Mouse (Mus musculus): Measurements from ENCODE around the gene Cbx1. TPM values are rescaled to one million over a fixed set of nuclear protein-coding genes. Genes with fewer than 3 reads are reported as not detected.

Gene Cbx1
- polyA plus RNA-seq, 1 experiment = 33.7 TPM

DNA sequence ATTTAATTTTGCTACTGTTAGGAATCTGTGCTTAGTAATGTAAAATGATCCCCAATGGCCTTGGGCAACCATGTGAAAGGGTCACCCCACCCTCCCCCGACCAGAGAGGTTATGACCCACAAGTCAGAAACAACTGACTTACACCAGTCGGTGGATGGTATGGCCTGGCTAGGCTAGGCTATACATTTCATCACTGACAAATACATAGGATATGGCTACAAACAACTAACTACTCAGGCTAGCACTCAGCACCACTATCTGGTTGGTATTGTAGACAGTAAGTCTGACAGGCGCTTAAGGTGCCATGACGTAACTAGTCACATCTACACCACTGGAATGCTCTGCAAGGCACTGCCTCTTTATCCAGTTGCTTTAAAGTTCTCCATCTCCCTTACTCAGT, 24.5 kb downstream of the Cbx1 start:
- H3K36me3 ChIP-seq (replicated peaks; ENCODE audit: low read length) = peaks cover 96% of the 10 kb centered on the region
- no peak overlapping the region for H3K4me3 ChIP-seq (replicated peaks)
- no peaks in the 10 kb centered on the region for H3K9me3 ChIP-seq
- no peaks in the 10 kb centered on the region for H3K27me3 ChIP-seq (replicated peaks)
- TF ChIP-seq GATA1 (IDR thresholded peaks at IDR 0.05; ENCODE audit: borderline replicate concordance, low read length) (no peak), FLI1 (IDR thresholded peaks at IDR 0.05; ENCODE audit: low read length) (no peak)
- peaks cover 14% of the 10 kb centered on the region for H3K4me1 ChIP-seq

DNA sequence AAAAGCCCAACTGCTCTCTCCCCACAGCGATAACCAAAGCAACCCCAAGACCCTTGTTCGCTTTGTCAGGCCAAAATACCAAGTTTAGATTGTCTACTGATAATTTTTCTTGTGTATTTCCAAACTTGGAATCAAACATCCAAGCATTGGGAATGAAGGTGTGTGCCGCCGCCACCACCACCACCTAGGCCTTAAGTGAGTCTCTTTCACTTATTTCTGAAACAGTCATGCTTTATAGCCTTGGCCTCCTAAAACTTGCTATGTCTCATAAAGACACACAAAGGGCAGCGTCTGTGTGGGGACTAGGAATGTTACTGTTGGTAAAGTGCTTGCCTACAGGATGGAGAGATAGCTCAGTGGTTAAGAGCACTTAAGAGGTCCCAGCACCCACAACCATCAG, 25.0 kb downstream of the Cbx1 start:
- no peaks in the 10 kb centered on the region for H3K9me3 ChIP-seq
- no peak for TF ChIP-seq FLI1 (IDR thresholded peaks at IDR 0.05; ENCODE audit: low read length)
- no peak for TF ChIP-seq GATA1 (IDR thresholded peaks at IDR 0.05; ENCODE audit: borderline replicate concordance, low read length)
- H3K36me3 ChIP-seq (replicated peaks; ENCODE audit: low read length) = peaks cover 96% of the 10 kb centered on the region

DNA sequence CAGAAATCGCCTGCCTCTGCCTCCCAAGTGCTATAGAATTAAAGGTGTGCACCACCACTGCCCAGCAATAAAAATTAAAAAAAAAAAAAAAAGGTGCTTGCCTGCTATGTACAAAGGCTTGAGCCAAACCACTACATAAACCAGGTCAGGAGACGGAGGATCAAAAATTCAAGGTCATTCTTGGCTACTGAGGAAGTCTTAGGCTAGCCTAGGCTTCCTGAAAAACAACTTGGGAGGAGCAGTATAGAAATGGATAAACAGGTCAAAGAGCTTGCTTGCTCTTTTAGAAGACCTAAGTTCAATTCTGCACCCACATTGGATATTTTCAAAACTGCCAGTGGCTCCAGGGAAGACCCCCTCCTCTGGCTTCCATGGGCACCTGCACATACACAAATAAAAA, 25.5 kb downstream of the Cbx1 start:
- H3K36me3 ChIP-seq (replicated peaks; ENCODE audit: low read length) = peaks cover 97% of the 10 kb centered on the region
- no peak overlapping the region for H3K4me3 ChIP-seq (replicated peaks)
- no peaks in the 10 kb centered on the region for H3K9me3 ChIP-seq
- H3K27me3 ChIP-seq (replicated peaks) = no peaks in the 10 kb centered on the region
- no peak for TF ChIP-seq GATA1 (IDR thresholded peaks at IDR 0.05; ENCODE audit: borderline replicate concordance, low read length)
- no peak for TF ChIP-seq FLI1 (IDR thresholded peaks at IDR 0.05; ENCODE audit: low read length)
- H3K4me1 ChIP-seq = peaks cover 14% of the 10 kb centered on the region

More for the DNA sequence above, 25.0 kb downstream of the Cbx1 start:
- peaks cover 14% of the 10 kb centered on the region for H3K4me1 ChIP-seq
- no peaks in the 10 kb centered on the region for H3K27me3 ChIP-seq (replicated peaks)
- H3K4me3 ChIP-seq (replicated peaks) = no peak overlapping the region

DNA sequence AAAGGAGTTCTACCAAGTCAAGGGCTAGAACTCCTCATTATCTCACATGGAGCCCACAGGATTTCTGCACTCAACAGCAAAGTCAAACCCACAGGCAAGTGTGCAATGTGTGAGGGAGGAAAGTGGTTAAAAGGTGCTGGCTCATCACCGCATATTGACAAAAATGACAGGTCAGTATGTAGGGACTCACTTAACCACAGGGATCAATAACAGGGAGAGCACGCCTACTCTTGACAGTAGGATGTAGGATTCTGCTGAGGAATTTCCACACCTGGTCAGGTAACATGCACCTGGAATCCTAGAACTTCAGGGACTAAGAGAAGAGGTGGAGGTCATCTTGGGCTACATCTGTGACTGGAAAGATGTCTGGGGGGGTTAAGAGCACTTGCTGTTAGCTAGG, 27.0 kb downstream of the Cbx1 start:
- Histone ChIP-seq H3K9me3 (no peaks in the 10 kb centered on the region), H3K27me3 (replicated peaks) (no peaks in the 10 kb centered on the region), H3K36me3 (replicated peaks; ENCODE audit: low read length) (peaks cover 98% of the 10 kb centered on the region), H3K4me1 (peaks cover 17% of the 10 kb centered on the region), H3K4me3 (replicated peaks) (no peak overlapping the region)
- TF ChIP-seq FLI1 (IDR thresholded peaks at IDR 0.05; ENCODE audit: low read length) = no peak
- TF ChIP-seq GATA1 (IDR thresholded peaks at IDR 0.05; ENCODE audit: borderline replicate concordance, low read length) = no peak

DNA sequence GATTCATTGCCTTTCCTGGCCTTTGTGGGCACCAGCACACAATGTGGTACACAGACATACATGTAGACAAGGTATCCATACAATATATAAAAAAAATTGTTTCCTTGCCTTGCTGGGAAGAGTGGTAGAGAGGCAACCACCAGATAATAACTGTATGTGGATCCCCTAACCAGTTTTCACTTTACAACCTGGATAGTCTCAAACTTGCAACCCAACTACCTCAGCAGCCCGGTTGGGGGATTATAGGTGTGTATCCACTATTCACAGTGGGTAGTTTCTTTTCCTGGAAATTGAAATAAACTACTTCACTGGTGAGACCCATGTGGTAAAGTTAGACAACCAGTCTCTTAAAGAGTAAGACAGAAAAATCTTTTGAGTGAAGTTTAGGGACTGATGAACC, 27.6 kb downstream of the Cbx1 start:
- no peak overlapping the region for H3K4me3 ChIP-seq (replicated peaks)
- H3K4me1 ChIP-seq = peaks cover 23% of the 10 kb centered on the region
- no peak for TF ChIP-seq FLI1 (IDR thresholded peaks at IDR 0.05; ENCODE audit: low read length)
- TF ChIP-seq GATA1 (IDR thresholded peaks at IDR 0.05; ENCODE audit: borderline replicate concordance, low read length) = no peak
- no peaks in the 10 kb centered on the region for H3K9me3 ChIP-seq
- no peaks in the 10 kb centered on the region for H3K27me3 ChIP-seq (replicated peaks)
- peaks cover 98% of the 10 kb centered on the region for H3K36me3 ChIP-seq (replicated peaks; ENCODE audit: low read length)

DNA sequence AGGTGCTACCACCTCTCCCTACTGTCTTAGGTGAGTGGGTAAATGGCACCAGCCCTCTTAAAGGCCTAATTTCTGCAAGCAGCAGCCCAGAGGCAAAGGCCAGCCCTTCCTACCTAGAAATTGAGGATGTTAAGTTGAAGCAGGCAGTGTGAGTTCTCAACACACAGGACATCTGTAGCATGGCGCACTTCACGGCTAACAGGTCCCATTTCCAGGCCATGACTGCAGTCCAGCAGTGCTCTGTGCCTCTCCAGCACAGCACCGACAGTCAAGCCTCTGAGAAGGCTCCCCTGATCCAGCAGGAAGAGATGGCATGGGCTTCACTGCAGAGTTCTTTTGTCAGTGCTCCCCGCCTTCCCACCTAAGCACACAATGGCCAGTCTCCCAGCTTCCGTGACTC, 28.1 kb downstream of the Cbx1 start:
- Histone ChIP-seq H3K36me3 (replicated peaks; ENCODE audit: low read length) (peaks cover 98% of the 10 kb centered on the region), H3K4me3 (replicated peaks) (no peak overlapping the region), H3K27me3 (replicated peaks) (no peaks in the 10 kb centered on the region), H3K9me3 (no peaks in the 10 kb centered on the region), H3K4me1 (peaks cover 27% of the 10 kb centered on the region)
- no peak for TF ChIP-seq FLI1 (IDR thresholded peaks at IDR 0.05; ENCODE audit: low read length)

DNA sequence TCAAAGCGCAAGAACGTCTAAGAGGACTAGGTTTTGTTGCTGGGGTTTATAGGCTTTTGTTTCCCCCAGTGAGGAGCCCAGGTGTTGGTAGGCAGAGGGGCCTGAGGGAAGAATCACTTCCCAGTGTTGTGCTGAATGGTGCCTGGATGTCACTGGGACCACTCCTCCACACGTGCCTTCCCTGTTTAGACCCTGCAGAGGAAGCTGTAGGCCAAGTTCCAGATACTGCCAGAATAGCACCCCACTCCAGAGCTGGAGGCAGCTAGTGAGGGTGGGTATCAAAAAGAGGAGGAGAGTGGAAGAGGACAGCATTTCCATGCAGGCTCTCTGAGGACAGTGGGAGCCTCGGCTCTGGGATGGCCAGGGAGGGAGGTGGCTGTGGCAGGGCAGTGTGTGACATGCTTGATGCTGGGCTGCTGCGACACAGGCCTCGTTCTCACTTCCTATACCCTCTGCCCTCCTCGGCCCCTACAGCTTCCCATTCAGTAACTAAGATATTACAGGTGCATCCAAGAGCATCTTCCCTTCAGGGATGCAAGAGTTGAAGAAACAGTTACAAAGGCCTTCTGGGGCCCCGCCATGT, 29.3 kb downstream of the Cbx1 start:
- Histone ChIP-seq H3K27me3 (replicated peaks) (no peaks in the 10 kb centered on the region), H3K36me3 (replicated peaks; ENCODE audit: low read length) (peaks cover 96% of the 10 kb centered on the region), H3K9me3 (no peaks in the 10 kb centered on the region), H3K4me1 (peaks cover 40% of the 10 kb centered on the region), H3K4me3 (replicated peaks) (no peak overlapping the region)
- no peak for TF ChIP-seq GATA1 (IDR thresholded peaks at IDR 0.05; ENCODE audit: borderline replicate concordance, low read length)
- TF ChIP-seq FLI1 (IDR thresholded peaks at IDR 0.05; ENCODE audit: low read length) = no peak

DNA sequence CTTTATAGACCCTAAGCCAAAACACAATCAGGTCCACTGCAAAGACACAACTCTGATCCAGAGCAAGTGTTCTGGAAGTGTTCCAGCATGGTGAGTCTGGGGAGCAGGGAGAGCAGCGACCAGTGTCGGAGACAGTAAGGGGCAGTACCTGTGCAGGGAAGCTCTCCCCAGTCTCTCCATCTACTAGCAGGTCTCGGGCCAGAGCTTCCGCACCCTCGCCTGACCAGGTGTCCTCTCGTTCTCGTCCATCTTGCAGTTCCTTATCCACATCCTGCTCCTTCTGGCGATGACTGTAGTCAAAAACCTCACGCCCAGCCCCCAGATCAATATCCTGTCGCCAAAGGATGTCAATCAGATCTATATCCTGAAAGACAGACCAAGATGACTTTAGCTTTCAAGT, 33.0 kb downstream of the Cbx1 start:
- H3K27me3 ChIP-seq (replicated peaks) = no peaks in the 10 kb centered on the region

DNA sequence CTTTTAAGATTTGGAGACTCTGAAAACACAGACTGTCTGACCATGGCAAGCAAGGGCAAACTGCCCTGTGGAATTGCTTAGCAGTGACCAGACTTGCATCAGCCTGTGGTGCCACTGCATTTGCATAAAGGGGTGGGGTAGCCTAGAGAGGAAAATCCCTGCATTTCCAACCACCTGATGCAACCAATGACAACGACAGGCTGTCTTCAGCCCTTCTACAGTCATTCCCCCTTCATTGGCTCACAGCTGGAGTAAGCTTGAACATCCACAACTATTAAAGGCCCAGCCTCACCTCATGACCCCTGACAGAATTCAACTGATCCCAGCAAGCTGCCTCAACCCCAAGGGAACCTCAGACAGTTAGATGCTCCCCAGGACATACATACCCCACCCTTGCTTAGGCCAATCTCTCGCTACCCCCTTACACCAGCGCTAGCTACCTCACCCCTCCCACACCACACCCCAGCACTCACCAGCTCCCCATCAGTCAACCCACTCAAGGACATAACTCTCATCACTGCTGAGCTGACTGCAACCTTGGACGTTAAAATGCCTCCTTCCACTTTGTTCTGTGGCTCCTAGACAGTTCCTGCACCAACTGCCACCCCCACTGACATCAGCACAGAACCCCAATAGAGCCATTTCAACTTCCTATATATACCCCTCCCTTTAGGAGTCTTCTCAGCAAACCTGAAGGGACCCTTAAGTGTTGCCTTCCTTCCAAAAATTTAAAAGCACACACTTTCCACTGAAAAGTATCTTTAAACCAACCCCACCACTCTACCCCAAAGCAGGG, 33.9 kb downstream of the Cbx1 start:
- peaks cover 77% of the 10 kb centered on the region for H3K4me1 ChIP-seq
- peak overlapping the region; percentile 91 for H3K4me3 ChIP-seq (replicated peaks)
- TF ChIP-seq GATA1 (IDR thresholded peaks at IDR 0.05; ENCODE audit: borderline replicate concordance, low read length) (no peak), FLI1 (IDR thresholded peaks at IDR 0.05; ENCODE audit: low read length) (no peak)
- peaks cover 85% of the 10 kb centered on the region for H3K36me3 ChIP-seq (replicated peaks; ENCODE audit: low read length)
- no peaks in the 10 kb centered on the region for H3K9me3 ChIP-seq
- no peaks in the 10 kb centered on the region for H3K27me3 ChIP-seq (replicated peaks)

More for the DNA sequence above, 33.0 kb downstream of the Cbx1 start:
- H3K36me3 ChIP-seq (replicated peaks; ENCODE audit: low read length) = peaks cover 85% of the 10 kb centered on the region
- TF ChIP-seq GATA1 (IDR thresholded peaks at IDR 0.05; ENCODE audit: borderline replicate concordance, low read length) (no peak), FLI1 (IDR thresholded peaks at IDR 0.05; ENCODE audit: low read length) (no peak)
- H3K4me3 ChIP-seq (replicated peaks) = peak overlapping the region; percentile 91
- H3K9me3 ChIP-seq = no peaks in the 10 kb centered on the region
- H3K4me1 ChIP-seq = peaks cover 70% of the 10 kb centered on the region

DNA sequence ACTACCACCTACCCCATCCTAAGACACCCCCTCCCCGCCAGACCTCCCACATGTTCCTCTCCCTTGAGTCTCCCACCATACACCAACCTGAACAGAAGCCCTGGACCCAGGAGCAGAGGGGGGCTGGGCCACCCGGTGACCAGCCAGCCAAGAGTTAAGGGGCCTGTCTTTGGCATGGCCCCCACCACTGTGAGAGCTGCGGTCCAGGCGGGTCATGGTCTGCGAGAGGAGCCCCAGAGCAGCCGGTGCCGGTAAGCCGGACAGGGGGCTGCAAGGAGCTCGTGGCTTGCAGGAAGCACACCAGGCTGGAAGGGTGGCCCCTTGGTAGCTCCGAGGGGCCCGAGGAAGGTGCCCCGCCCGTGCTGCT, 34.5 kb downstream of the Cbx1 start:
- H3K27me3 ChIP-seq (replicated peaks) = no peaks in the 10 kb centered on the region
- peaks cover 78% of the 10 kb centered on the region for H3K4me1 ChIP-seq
- H3K36me3 ChIP-seq (replicated peaks; ENCODE audit: low read length) = peaks cover 83% of the 10 kb centered on the region
- TF ChIP-seq GATA1 (IDR thresholded peaks at IDR 0.05; ENCODE audit: borderline replicate concordance, low read length) (no peak), FLI1 (IDR thresholded peaks at IDR 0.05; ENCODE audit: low read length) (no peak)
- H3K9me3 ChIP-seq = no peaks in the 10 kb centered on the region
- peak overlapping the region; percentile 91 for H3K4me3 ChIP-seq (replicated peaks)
